Mouse (Mus musculus): ENCODE measurements around the gene Vmn1r37.

DNA sequence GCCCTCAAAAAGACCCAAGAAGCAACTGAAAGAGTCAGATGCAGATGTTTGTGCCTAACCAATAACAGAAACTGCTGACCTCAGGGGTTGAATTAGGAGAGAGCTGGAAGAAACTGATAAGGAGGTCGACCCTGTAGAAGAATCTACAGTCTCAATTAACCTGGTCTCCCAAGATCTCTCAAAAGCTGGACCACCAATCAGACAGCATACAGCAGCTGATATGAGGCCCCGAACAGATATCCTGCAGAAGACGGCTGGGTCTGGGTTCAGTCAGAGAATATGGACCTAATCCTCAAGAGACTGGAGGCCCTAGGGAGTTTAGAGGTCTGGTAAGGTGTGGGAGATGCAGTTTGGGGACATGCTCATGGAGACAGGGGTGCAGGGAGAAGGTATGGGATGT is 15.3 kb upstream of the Vmn1r37 start:
- no peak for TF ChIP-seq GATA1 (IDR thresholded peaks at IDR 0.05; ENCODE audit: borderline replicate concordance, low read length)
- TF ChIP-seq FLI1 (IDR thresholded peaks at IDR 0.05; ENCODE audit: low read length) = no peak

Data from megakaryocyte, embryonic 14.5 days (primary cell).